8 mouse cellular contexts compared by ENCODE assay signal in the genomic region with DNA sequence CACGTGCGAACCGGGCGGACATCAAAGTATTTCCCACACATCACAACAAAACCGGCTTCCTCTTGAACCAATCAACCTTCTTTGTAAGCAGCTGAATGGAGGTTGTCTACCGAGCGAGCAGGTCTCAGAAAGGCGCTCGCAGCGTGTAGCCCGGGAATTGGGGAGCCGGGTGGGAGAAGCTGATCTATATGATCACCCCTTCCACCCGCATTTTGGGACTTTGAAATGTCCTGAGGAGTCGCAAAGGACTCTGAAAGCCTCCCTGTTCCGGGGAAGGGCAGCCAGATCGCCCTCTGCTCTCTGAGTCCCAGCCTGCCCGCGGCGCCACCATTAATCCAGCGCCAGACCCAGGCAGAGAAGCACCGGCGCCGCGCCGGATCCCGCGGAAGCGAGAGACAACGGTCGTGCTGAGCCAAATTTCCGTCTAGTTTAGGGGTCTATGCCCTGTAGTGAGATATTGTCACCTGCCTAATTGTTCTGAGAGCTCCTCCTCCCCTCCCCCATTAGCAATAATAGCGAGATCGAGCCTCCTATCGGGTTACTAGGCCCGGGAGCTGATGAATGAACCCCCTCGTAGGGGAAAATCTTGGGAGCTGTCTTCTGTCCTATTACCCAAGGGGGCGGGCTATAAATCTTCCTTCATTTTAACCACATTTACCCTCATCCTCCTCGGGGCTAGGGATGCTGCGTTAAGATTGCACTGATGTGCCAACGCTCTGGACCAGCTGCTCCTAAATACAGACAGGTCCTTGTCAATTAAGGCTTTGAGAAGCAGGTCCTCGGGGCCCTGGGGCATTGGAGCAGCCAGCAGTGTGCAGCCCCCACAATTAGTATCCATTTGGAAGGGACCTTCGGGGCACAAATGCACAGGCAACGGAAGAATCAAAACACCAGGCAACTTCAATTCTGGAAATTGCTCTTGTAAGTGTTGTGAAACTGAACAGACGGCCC. TPM values are rescaled to one million over a fixed set of nuclear protein-coding genes. Genes with fewer than 3 reads are reported as not detected.
DNase-seq lines count a peak whose midpoint lies in the region; ATAC-seq lines count a peak whose summit lies in the region.

No protein-coding gene starts in this region.

- no peaks in the 10 kb centered on the region for H3K36me3 ChIP-seq in forebrain, embryonic 14.5 days (ENCODE audit: control insufficient read depth, insufficient read depth, low read length)
- no peaks in the 10 kb centered on the region for H3K36me3 ChIP-seq in stomach, embryonic 14.5 days (ENCODE audit: control insufficient read depth, insufficient read depth, low read length)

- H3K9me3 ChIP-seq in forebrain, embryonic 14.5 days (replicated peaks; ENCODE audit: control insufficient read depth, low read length): no peaks in the 10 kb centered on the region
- peaks cover 3% of the 10 kb centered on the region; the same call in 1 of the 2 replicates for H3K9me3 ChIP-seq in stomach, embryonic 14.5 days (ENCODE audit: control insufficient read depth, low read depth, low read length)

- ATAC-seq in forebrain, embryonic 14.5 days: peak; percentile 65; the same call in 1 of the 2 replicates
- peak; percentile 25; the same call in 1 of the 2 replicates for ATAC-seq in stomach, embryonic 14.5 days (ENCODE audit: insufficient number of reproducible peaks, insufficient read depth, low FRiP score, low read depth)

- peaks cover 87% of the 10 kb centered on the region for H3K27me3 ChIP-seq in forebrain, embryonic 14.5 days (replicated peaks; ENCODE audit: control insufficient read depth, insufficient read depth, low read length)
- H3K27me3 ChIP-seq in stomach, embryonic 14.5 days (ENCODE audit: control insufficient read depth, insufficient read depth, low read length): peaks cover 81% of the 10 kb centered on the region

- H3K9ac ChIP-seq in forebrain, embryonic 14.5 days (ENCODE audit: low read length): peak overlapping the region; percentile 10; the same call in 1 of the 2 replicates
- no peak overlapping the region for H3K9ac ChIP-seq in stomach, embryonic 14.5 days (replicated peaks; ENCODE audit: low read depth, low read length)

- WGBS in forebrain, embryonic 14.5 days: 2% methylated on average over 44 of the region's 44 CpGs
- 1% methylated on average over 44 of the region's 44 CpGs for WGBS in stomach, embryonic 14.5 days

- H3K4me1 ChIP-seq in forebrain, embryonic 14.5 days (ENCODE audit: control insufficient read depth, insufficient read depth, low read length): peaks cover 5% of the 10 kb centered on the region; the same call in 1 of the 2 replicates
- no peaks in the 10 kb centered on the region for H3K4me1 ChIP-seq in stomach, embryonic 14.5 days (ENCODE audit: control insufficient read depth, insufficient read depth, low read length)

- peak overlapping the region; percentile 25 for H3K4me3 ChIP-seq in forebrain, embryonic 14.5 days (ENCODE audit: low read depth, low read length)
- H3K4me3 ChIP-seq in stomach, embryonic 14.5 days (ENCODE audit: low read depth, low read length): peak overlapping the region; percentile 10; the same call in 1 of the 2 replicates

- H3K4me2 ChIP-seq in forebrain, embryonic 14.5 days (ENCODE audit: low read length): peak overlapping the region; percentile 53
- peak overlapping the region; percentile 30 for H3K4me2 ChIP-seq in stomach, embryonic 14.5 days (replicated peaks; ENCODE audit: low read depth, low read length)

- no peak overlapping the region for H3K27ac ChIP-seq in forebrain, embryonic 14.5 days (ENCODE audit: low read depth, low read length)
- peak overlapping the region; percentile 69 for H3K27ac ChIP-seq in stomach, embryonic 14.5 days (ENCODE audit: low read length)

- DNase-seq in retina, postnatal 1 day: peak; percentile 64
- no peak for DNase-seq in retina, embryonic 14.5 days (ENCODE audit: low spot score)
- peak; percentile 48 for DNase-seq in forebrain, embryonic 14.5 days (ENCODE audit: low spot score)
- DNase-seq in kidney, postnatal 14 days: peak; percentile 18
- DNase-seq in natural killer cell, adult 2 months (ENCODE audit: low spot score in 2 of 2): no peak
- no peak for DNase-seq in ovary, postnatal 10 days (ENCODE audit: low spot score)
- DNase-seq in left cerebral cortex, adult 18-20 months (ENCODE audit: low spot score in 2 of 2): no peak

RNA-seq across cellular contexts. Expression of gene Tmem33, which starts 37.6 kb away (rescaled TPM):
- 83.2 and 86.7 TPM in 2 replicates for polyA plus RNA-seq in forebrain, embryonic 14.5 days (2014; fragmentation: Nextera tagmentation; extraction: Ambion mirVana)
- 79.1 and 83.3 TPM in 2 replicates for polyA plus RNA-seq in stomach, embryonic 14.5 days (2014; fragmentation: Nextera tagmentation; extraction: Ambion mirVana)
- 10 to 100 TPM; 91.8 to 93.4 TPM for total RNA-seq in left cerebral cortex, adult 18-20 months (2021)

Comparison
In these comparisons a context has a peak if more than half of its experiments do, and no peak if none do; other contexts are left out.
1. DNase-seq: peak in retina, postnatal 1 day (single experiment), forebrain, embryonic 14.5 days (single experiment) and kidney, postnatal 14 days (single experiment); none in retina, embryonic 14.5 days (single experiment), natural killer cell, adult 2 months (0 of 2), ovary, postnatal 10 days (single experiment) and left cerebral cortex, adult 18-20 months (0 of 2).